In genomic region chr2:105903896-105904756, GRCm38 (mm10) we compare ENCODE assay signal across 8 mouse cellular contexts. TPM values are rescaled to one million over a fixed set of nuclear protein-coding genes. Genes with fewer than 3 reads are reported as not detected.
A peak's percentile ranks its signal among the peaks of the same experiment; 100 is the strongest.
DNase-seq lines count a peak whose midpoint lies in the region; ATAC-seq and TF ChIP-seq lines count a peak whose summit lies in the region.

Gene Elp4 (minus strand): TSS chr2:105904564.
Gene Immp1l (plus strand): TSS chr2:105904638.

- no peaks in the 10 kb centered on the region for H3K27me3 ChIP-seq in kidney, embryonic 14.5 days (ENCODE audit: control insufficient read depth, insufficient read depth, low read length)
- H3K27me3 ChIP-seq in limb, embryonic 15.5 days = no peaks in the 10 kb centered on the region

- H3K9ac ChIP-seq in kidney, embryonic 14.5 days (ENCODE audit: low read depth, low read length) = peak within 1 kb of the TSS; percentile 55
- peak within 1 kb of the TSS; percentile 76 for H3K9ac ChIP-seq in limb, embryonic 15.5 days

- no peak for TF ChIP-seq CTCF in bone marrow macrophage, adult 2 months (IDR thresholded peaks at IDR 0.05; ENCODE audit: low read depth, low read length)
- TF ChIP-seq CTCF in embryonic fibroblast, embryonic 13.5 days (IDR thresholded peaks at IDR 0.05; ENCODE audit: borderline replicate concordance, insufficient read depth, low read length) = no peak

- ATAC-seq in kidney, embryonic 14.5 days (ENCODE audit: low FRiP score, low TSS enrichment) = peak; percentile 100
- peak; percentile 99 for ATAC-seq in limb, embryonic 15.5 days (ENCODE audit: insufficient number of reproducible peaks, low FRiP score, low TSS enrichment, low read depth)

- WGBS in kidney, embryonic 14.5 days = 1% methylated on average over 38 of the region's 39 CpGs
- WGBS in limb, embryonic 15.5 days = under 1% methylated on average over 39 of the region's 39 CpGs

- TF ChIP-seq POLR2A in bone marrow macrophage, adult 2 months (IDR thresholded peaks at IDR 0.05; ENCODE audit: borderline replicate concordance, low read depth, low read length) = no peak
- peak; percentile 86 for TF ChIP-seq POLR2A in embryonic fibroblast, embryonic 13.5 days (IDR thresholded peaks at IDR 0.05; ENCODE audit: low read depth, low read length)

- peak; percentile 96 for DNase-seq in A20 (ENCODE audit: low read depth, low spot score)
- peak; percentile 98 for DNase-seq in heart, adult 9 months (ENCODE audit: low spot score in 2 of 2)
- peak; percentile 84 to 91 for DNase-seq in monocyte, adult 2 months (ENCODE audit: low read depth in 1 of 2, low spot score in 2 of 2)
- peak; percentile 95 to 96 for DNase-seq in spleen, postnatal 36 days (ENCODE audit: low spot score in 2 of 2)

- no peaks in the 10 kb centered on the region; the same call in 1 of the 2 replicates for H3K36me3 ChIP-seq in kidney, embryonic 14.5 days (ENCODE audit: control insufficient read depth, insufficient read depth, low read length)
- H3K36me3 ChIP-seq in limb, embryonic 15.5 days = no peaks in the 10 kb centered on the region

- no peaks in the 10 kb centered on the region for H3K9me3 ChIP-seq in kidney, embryonic 14.5 days (ENCODE audit: control insufficient read depth, low read length)
- no peaks in the 10 kb centered on the region for H3K9me3 ChIP-seq in limb, embryonic 15.5 days

- H3K4me1 ChIP-seq in bone marrow macrophage, adult 2 months (ENCODE audit: control insufficient read depth, insufficient read depth, low read length) = no peaks in the 10 kb centered on the region
- no peaks in the 10 kb centered on the region for H3K4me1 ChIP-seq in embryonic fibroblast, embryonic 13.5 days (ENCODE audit: control insufficient read depth, insufficient read depth, low read length)
- no peaks in the 10 kb centered on the region for H3K4me1 ChIP-seq in kidney, embryonic 14.5 days (ENCODE audit: control insufficient read depth, insufficient read depth, low read length)
- peaks cover 7% of the 10 kb centered on the region; the same call in 1 of the 2 replicates for H3K4me1 ChIP-seq in limb, embryonic 15.5 days

- peak within 1 kb of the TSS; percentile 91 for H3K4me3 ChIP-seq in bone marrow macrophage, adult 2 months (ENCODE audit: insufficient read depth, low read length)
- peak within 1 kb of the TSS; percentile 98 for H3K4me3 ChIP-seq in embryonic fibroblast, embryonic 13.5 days (ENCODE audit: insufficient read depth, low read length)
- peak within 1 kb of the TSS; percentile 80 for H3K4me3 ChIP-seq in kidney, embryonic 14.5 days (ENCODE audit: low read length)
- peak within 1 kb of the TSS; percentile 90 for H3K4me3 ChIP-seq in limb, embryonic 15.5 days

- H3K4me2 ChIP-seq in kidney, embryonic 14.5 days (replicated peaks; ENCODE audit: low read depth, low read length) = peak within 1 kb of the TSS; percentile 54
- peak within 1 kb of the TSS; percentile 75 for H3K4me2 ChIP-seq in limb, embryonic 15.5 days

- no peak within 1 kb of the TSS for H3K27ac ChIP-seq in bone marrow macrophage, adult 2 months (ENCODE audit: insufficient read depth, low read depth, low read length)
- H3K27ac ChIP-seq in embryonic fibroblast, embryonic 13.5 days (ENCODE audit: insufficient read depth, low read length) = no peak within 1 kb of the TSS
- no peak within 1 kb of the TSS for H3K27ac ChIP-seq in kidney, embryonic 14.5 days (ENCODE audit: low read depth, low read length)
- peak within 1 kb of the TSS; percentile 77 for H3K27ac ChIP-seq in limb, embryonic 15.5 days

RNA-seq across cellular contexts. Expression of gene Elp4, which starts in this region (rescaled TPM):
- polyA plus RNA-seq in bone marrow macrophage, adult 2 months (2012; ENCODE audit: insufficient read depth, insufficient read length, missing spikeins) = 5.2 and 7.4 TPM in 2 replicates
- 17.8 and 24.1 TPM in 2 replicates for polyA plus RNA-seq in embryonic fibroblast, embryonic 13.5 days (2011; ENCODE audit: insufficient read length, low read depth, missing spikeins)
- polyA plus RNA-seq in kidney, embryonic 14.5 days (2014; fragmentation: Nextera tagmentation; extraction: Ambion mirVana) = 43.6 and 44.4 TPM in 2 replicates
- polyA plus RNA-seq in limb, embryonic 15.5 days (2015; fragmentation: Nextera tagmentation; extraction: Ambion mirVana) = 30.8 and 31.6 TPM in 2 replicates

RNA-seq across cellular contexts. Expression of gene Immp1l, which starts in this region (rescaled TPM):
- polyA plus RNA-seq in bone marrow macrophage, adult 2 months (2012; ENCODE audit: insufficient read depth, insufficient read length, missing spikeins) = 22.0 and 29.8 TPM in 2 replicates
- polyA plus RNA-seq in embryonic fibroblast, embryonic 13.5 days (2011; ENCODE audit: insufficient read length, low read depth, missing spikeins) = 48.0 and 48.7 TPM in 2 replicates
- polyA plus RNA-seq in kidney, embryonic 14.5 days (2014; fragmentation: Nextera tagmentation; extraction: Ambion mirVana) = 133 and 174 TPM in 2 replicates
- 116 and 133 TPM in 2 replicates for polyA plus RNA-seq in limb, embryonic 15.5 days (2015; fragmentation: Nextera tagmentation; extraction: Ambion mirVana)
